Mouse (Mus musculus) retina, embryonic 14.5 days (tissue): ENCODE data around the gene Lmbr1l.
A peak's percentile ranks its signal among the peaks of the same experiment; 100 is the strongest.

Experiments
- DNase-seq: peaks from one replicate; pipeline ENCODE4 v3.0.0-alpha.2; 2015; ENCODE audit warnings: low spot score

Lmbr1l gene

DNA sequence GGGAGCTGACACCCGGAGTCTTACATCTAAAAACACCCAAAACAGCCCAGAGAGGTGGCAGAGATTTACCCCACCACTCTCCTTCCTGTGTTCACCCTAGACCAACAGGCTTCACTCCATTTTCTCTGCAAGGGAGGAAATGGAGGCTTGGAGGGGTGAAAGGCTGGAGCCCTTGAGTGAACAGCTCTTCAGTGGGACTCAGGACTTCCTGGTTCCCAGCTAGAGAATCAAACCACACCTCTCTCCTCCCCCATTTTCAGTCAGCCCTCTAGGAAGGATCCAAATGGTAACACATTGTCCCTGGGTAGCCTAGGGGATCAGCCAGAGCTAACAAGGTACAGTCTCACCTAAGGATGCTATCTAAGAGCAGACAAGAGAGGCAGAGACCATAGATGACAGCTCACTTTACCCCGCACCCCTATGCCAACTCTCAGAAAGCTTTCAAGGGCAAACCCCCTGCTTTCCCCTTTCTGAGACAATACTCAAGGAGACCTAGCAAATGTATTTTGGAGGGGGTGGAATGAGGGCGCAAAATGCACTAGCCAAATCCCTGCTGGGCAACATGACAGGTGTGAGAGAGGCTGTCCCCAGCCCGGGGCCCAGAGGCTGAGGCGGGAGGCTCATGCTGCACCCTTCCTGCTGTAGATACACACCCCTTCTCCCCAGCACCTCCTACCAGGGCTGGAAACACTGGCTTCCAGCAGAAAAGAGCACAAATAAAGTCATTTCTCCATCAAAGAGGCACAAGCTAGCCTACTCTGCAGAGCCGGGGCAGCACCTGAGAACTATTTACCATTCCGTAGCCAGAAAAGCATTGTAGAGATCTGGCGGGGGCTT is 48.5 kb downstream of the Lmbr1l start:
- no peak for DNase-seq

- DNase-seq = no peak
Observed at GRCm38 (mm10) chr15:98868346-98869063, 49.5 kb downstream of the Lmbr1l start.

- peak; percentile 42 for DNase-seq
Observed at GRCm38 (mm10) chr15:98867321-98867720, 50.7 kb downstream of the Lmbr1l start.

GRCm38 (mm10) chr15:98866501-98866900 is 51.5 kb downstream of the Lmbr1l start:
- no peak for DNase-seq

GRCm38 (mm10) chr15:98865771-98866170 is 52.3 kb downstream of the Lmbr1l start:
- DNase-seq = no peak

- no peak for DNase-seq
Observed at GRCm38 (mm10) chr15:98864951-98865350, 53.1 kb downstream of the Lmbr1l start.

- no peak for DNase-seq
Observed at GRCm38 (mm10) chr15:98863451-98863958, 54.5 kb downstream of the Lmbr1l start.

DNA sequence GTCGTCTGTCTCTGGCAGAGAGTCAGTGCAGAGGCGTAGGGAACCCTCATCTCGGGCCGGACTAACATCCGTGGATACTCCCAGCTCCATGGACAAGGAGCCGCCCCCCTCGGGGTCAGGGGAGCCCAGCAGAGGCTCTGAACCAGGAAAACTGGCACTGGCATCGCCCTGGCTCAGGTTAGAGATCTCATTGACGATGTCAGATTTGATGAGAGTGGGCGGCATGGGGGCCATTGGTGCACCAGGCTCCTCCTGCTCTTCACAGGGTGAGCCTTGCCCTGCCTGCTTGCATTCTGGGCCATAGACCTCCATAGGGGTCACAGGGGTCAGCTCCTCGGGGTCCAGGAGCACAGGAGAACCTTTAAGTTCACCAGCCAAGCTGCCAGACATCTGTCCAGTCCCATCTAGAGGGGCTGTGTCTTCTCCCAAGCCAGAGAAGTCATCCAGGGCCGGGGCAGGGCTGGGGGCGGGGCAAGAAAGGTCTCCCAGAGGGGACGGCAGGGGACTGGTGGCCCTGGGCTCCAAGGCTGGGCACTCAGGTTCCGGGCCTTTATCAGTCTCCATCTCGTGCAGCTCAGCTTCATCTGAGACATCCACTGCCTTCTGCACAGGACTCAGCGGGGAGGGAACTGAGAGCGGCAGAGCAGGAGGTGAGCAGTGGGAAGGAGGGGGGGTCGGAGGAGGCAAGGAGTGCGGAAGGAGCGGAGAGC is 56.2 kb downstream of the Lmbr1l start:
- no peak for DNase-seq

DNA sequence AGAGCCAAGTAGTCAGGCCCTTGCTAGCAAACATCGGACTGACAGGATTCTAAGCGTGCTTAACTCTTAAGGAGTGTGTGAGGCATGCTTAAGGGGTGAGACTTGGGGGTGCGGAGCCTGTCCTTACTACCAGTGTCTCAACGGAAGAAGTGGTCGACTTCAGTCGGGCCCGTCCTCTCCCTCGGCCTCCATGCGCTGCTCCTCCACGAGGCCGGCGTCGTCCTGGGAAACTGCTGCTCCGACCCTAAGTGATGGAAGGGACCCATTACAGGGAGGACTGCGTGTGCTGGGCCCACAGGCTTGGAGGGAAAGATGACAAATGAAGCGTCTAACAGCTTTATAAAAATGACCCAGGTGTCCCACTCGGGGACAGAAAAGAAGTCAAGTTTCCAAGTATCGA is 57.1 kb downstream of the Lmbr1l start:
- no peak for DNase-seq

DNA sequence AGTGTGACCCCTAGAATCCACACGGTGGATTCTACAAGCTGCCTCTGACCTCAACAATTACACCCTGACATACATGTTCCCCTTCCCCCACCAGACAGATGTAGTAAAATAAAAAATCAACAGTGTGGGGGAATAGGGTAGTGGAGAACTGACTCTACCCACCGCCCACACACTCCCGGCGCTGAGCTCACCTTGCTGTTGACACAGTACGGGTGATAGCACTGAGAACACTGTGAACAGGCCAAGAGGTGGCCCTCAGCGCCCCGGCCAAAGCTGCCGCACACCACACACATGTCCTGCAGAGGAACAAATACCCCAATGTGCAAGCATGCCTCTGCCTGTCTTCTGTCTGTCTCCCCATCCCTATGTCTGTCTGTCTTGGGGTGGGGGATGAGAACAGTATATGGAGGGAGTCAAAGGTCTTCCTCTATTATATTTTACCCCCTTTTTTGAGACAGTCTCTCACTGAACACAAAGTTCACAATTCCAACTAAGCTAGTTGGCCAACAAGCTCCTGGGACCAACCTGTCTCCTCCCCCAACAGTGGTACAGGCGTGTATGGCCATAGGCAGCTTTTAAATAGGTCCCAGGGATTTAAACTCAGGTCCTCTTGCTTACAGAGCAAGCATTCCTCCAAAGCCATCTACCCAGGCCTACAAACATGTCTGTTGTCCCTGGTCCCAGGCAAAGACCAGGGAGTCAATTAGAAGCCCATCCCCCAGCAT is 58.5 kb downstream of the Lmbr1l start:
- DNase-seq = no peak

- no peak for DNase-seq
Observed at GRCm38 (mm10) chr15:98854214-98854613, 63.8 kb downstream of the Lmbr1l start.
